Mouse (Mus musculus) embryonic fibroblast, embryonic 13.5 days (primary cell): ENCODE results near the gene Nhlrc4.

Experiments used
- CTCF ChIP-seq: IDR thresholded peaks from 2 replicates; pipeline ENCODE4 v1.5.1; 2011; ENCODE audit warnings: mild to moderate bottlenecking, control low read depth, low read length, moderate library complexity, borderline replicate concordance; ENCODE audit not compliant: insufficient read depth
- POLR2A ChIP-seq: IDR thresholded peaks from 2 replicates; pipeline ENCODE4 v1.6.1; 2011; ENCODE audit warnings: low read depth, mild to moderate bottlenecking, control low read depth, low read length, moderate library complexity

GRCm38 (mm10) chr17:25961566-25961965, 16.8 kb upstream of the Nhlrc4 start:
- no peak for TF ChIP-seq CTCF
- no peak for TF ChIP-seq POLR2A
